Mouse (Mus musculus) cerebellum, adult 2 months (tissue): ENCODE results near the gene Ssrp1.

Experiments
- CTCF ChIP-seq: fragments of 200-500 bp; IDR thresholded peaks from 2 replicates; pipeline ENCODE4 v1.5.1; 2011; ENCODE audit warnings: low read depth, mild to moderate bottlenecking, control low read depth, low read length, moderate library complexity, borderline replicate concordance; ENCODE audit not compliant: insufficient read depth
- POLR2A ChIP-seq: fragments of 200-500 bp; IDR thresholded peaks from 2 replicates; pipeline ENCODE4 v1.6.1; 2011; ENCODE audit warnings: low read length, control low read depth, borderline replicate concordance; ENCODE audit not compliant: insufficient read depth

DNA sequence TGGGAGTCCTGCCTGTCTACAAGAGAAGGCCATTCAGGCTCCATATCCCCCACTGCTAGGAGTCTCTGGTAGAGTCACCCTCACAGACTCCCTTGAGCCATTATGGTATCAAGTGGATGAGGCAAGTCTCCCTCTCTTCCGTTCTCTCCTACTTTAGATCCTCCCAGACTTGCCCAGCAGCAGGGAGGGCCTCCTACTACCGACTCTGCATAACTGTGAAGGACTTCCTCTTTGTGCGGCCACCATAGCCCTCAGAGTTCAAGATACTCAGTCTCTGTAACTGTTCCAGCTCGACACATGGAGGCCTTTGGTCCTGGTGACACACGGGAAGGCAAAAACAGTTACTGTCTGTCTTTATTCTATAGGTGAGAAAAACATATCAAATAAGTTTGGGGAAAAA lies 9.8 kb upstream of the Ssrp1 start:
- TF ChIP-seq CTCF (no peak), POLR2A (no peak)
